Mouse (Mus musculus) heart, embryonic 16.5 days (tissue): ENCODE data around the gene Ptprs. TPM values are rescaled to one million over a fixed set of nuclear protein-coding genes. Genes with fewer than 3 reads are reported as not detected.

Experiments used
- ATAC-seq: fragments of 200-750 bp; cut with Nextera tagmentation; replicated peaks from 2 replicates; pipeline ENCODE4 v1.8.0; 2017; ENCODE audit warnings: moderate number of reproducible peaks; ENCODE audit not compliant: insufficient read depth, low FRiP score; ENCODE audit errors: extremely low read depth
- H3K27ac ChIP-seq: fragments of 300-500 bp; sonication (generic); 2 replicates; pipeline ENCODE4 v1.5.1; 2014; ENCODE audit warnings: mild to moderate bottlenecking, low read length, control low read depth, moderate library complexity
- H3K27me3 ChIP-seq: fragments of 300-500 bp; sonication (generic); 2 replicates; pipeline ENCODE4 v1.6.1; 2014; ENCODE audit warnings: low read length, mixed read lengths; ENCODE audit not compliant: control insufficient read depth, insufficient read depth
- H3K36me3 ChIP-seq: fragments of 300-500 bp; sonication (generic); 2 replicates; pipeline ENCODE4 v1.6.1; 2014; ENCODE audit not compliant: control insufficient read depth, insufficient read depth
- H3K4me1 ChIP-seq: fragments of 300-500 bp; sonication (generic); 2 replicates; pipeline ENCODE4 v1.6.1; 2014; ENCODE audit warnings: low read length, mixed read lengths; ENCODE audit not compliant: control insufficient read depth, insufficient read depth
- H3K4me2 ChIP-seq: fragments of 300-500 bp; sonication (generic); 2 replicates; pipeline ENCODE4 v1.6.1; 2014; ENCODE audit warnings: low read depth, mild to moderate bottlenecking, control low read depth, low read length
- H3K4me3 ChIP-seq: fragments of 300-500 bp; sonication (generic); 2 replicates; pipeline ENCODE4 v1.5.1; 2014; ENCODE audit warnings: mild to moderate bottlenecking, control low read depth, low read length
- H3K9ac ChIP-seq: fragments of 300-500 bp; sonication (generic); 2 replicates; pipeline ENCODE4 v1.6.1; 2014; ENCODE audit warnings: low read length, control low read depth
- H3K9me3 ChIP-seq: fragments of 300-500 bp; sonication (generic); replicated peaks from 2 replicates; pipeline ENCODE4 v1.6.1; 2016; ENCODE audit warnings: low read length; ENCODE audit not compliant: control insufficient read depth
- WGBS: fragments of 180-500 bp; shearing (Covaris S2); extraction: QIAGEN DNeasy Blood & Tissue Kit; methylation state at CpG from one replicate; pipeline ENCODE4 v1.1.7; 2014; 5-methylcytosine and 5-hydroxymethylcytosine counted together
- polyA plus RNA-seq: library from polyadenylated mRNA; unstranded; fragments of >200 nt; fragmentation: Nextera tagmentation; extraction: Ambion mirVana; gene quantifications from 2 replicates; pipeline ENCODE4 v1.2.1, GENCODE M21; 2015

Gene Ptprs
- polyA plus RNA-seq, 1 experiment from 2014 or later = 33.9 TPM

GRCm38 (mm10) chr17:56479358-56479757 is 3.1 kb upstream of the Ptprs start:
- ATAC-seq = no peak
- H3K27me3 ChIP-seq = peaks cover 4% of the 10 kb centered on the region
- 16% methylated on average over 6 of the region's 6 CpGs for WGBS
- no peak overlapping the region for H3K27ac ChIP-seq
- no peaks in the 10 kb centered on the region for H3K36me3 ChIP-seq
- peaks cover 11% of the 10 kb centered on the region for H3K4me1 ChIP-seq
- 0 out of 2 replicates have a peak, but pooled peaks cover 4% of the 10 kb centered on the region for H3K9me3 ChIP-seq
- no peak overlapping the region for H3K4me2 ChIP-seq
- no peak overlapping the region for H3K4me3 ChIP-seq
- H3K9ac ChIP-seq = no peak overlapping the region

GRCm38 (mm10) chr17:56478191-56478611 is 1.9 kb upstream of the Ptprs start:
- ATAC-seq = no peak
- H3K27me3 ChIP-seq = peaks cover 10% of the 10 kb centered on the region
- peaks cover 22% of the 10 kb centered on the region for H3K4me1 ChIP-seq
- WGBS = 62% methylated on average over 11 of the region's 11 CpGs
- no peak overlapping the region for H3K4me3 ChIP-seq
- no peak overlapping the region for H3K9ac ChIP-seq
- 0 out of 2 replicates have a peak, but pooled peaks cover 4% of the 10 kb centered on the region for H3K9me3 ChIP-seq
- no peak overlapping the region for H3K4me2 ChIP-seq
- no peak overlapping the region for H3K27ac ChIP-seq
- H3K36me3 ChIP-seq = no peaks in the 10 kb centered on the region

GRCm38 (mm10) chr17:56477191-56477818 is 1.0 kb upstream of the Ptprs start:
- Histone ChIP-seq H3K4me3 (no peak overlapping the region), H3K9ac (no peak overlapping the region), H3K4me1 (peaks cover 30% of the 10 kb centered on the region), H3K4me2 (no peak overlapping the region), H3K27ac (no peak overlapping the region), H3K9me3 (0 out of 2 replicates have a peak, but pooled peaks cover 4% of the 10 kb centered on the region), H3K36me3 (no peaks in the 10 kb centered on the region), H3K27me3 (peaks cover 17% of the 10 kb centered on the region)
- 77% methylated on average over 19 of the region's 19 CpGs for WGBS
- ATAC-seq = no peak

- WGBS = 0% methylated on average over 61 of the region's 66 CpGs
- Histone ChIP-seq H3K9me3 (0 out of 2 replicates have a peak, but pooled peaks cover 4% of the 10 kb centered on the region), H3K4me2 (peak overlapping the region; percentile 87), H3K4me1 (peaks cover 34% of the 10 kb centered on the region), H3K27ac (peak overlapping the region; percentile 22; the same call in 1 of the 2 replicates), H3K27me3 (peaks cover 17% of the 10 kb centered on the region), H3K36me3 (no peaks in the 10 kb centered on the region), H3K9ac (peak overlapping the region; percentile 84), H3K4me3 (peak overlapping the region; percentile 72)
- ATAC-seq = peak; percentile 49
Observed at GRCm38 (mm10) chr17:56475584-56476401, 490 bp downstream of the Ptprs start.

- Histone ChIP-seq H3K9me3 (0 out of 2 replicates have a peak, but pooled peaks cover 4% of the 10 kb centered on the region), H3K27ac (no peak overlapping the region), H3K36me3 (no peaks in the 10 kb centered on the region), H3K4me1 (peaks cover 42% of the 10 kb centered on the region), H3K4me3 (peak overlapping the region; percentile 72), H3K9ac (peak overlapping the region; percentile 84), H3K27me3 (peaks cover 17% of the 10 kb centered on the region), H3K4me2 (peak overlapping the region; percentile 87)
- no peak for ATAC-seq
- 1% methylated on average over 24 of the region's 24 CpGs for WGBS
Observed at GRCm38 (mm10) chr17:56474831-56475581, 1.3 kb downstream of the Ptprs start.

GRCm38 (mm10) chr17:56474311-56474830 is 1.9 kb downstream of the Ptprs start:
- WGBS = 6% methylated on average over 32 of the region's 32 CpGs

GRCm38 (mm10) chr17:56473611-56473905 is 2.7 kb downstream of the Ptprs start:
- Histone ChIP-seq H3K27ac (no peak overlapping the region), H3K9me3 (0 out of 2 replicates have a peak, but pooled peaks cover 4% of the 10 kb centered on the region), H3K9ac (peak overlapping the region; percentile 70; the same call in 1 of the 2 replicates), H3K4me3 (peak overlapping the region; percentile 72), H3K4me2 (peak overlapping the region; percentile 87), H3K36me3 (no peaks in the 10 kb centered on the region), H3K4me1 (peaks cover 55% of the 10 kb centered on the region), H3K27me3 (peaks cover 17% of the 10 kb centered on the region)
- WGBS = 4% methylated on average over 11 of the region's 11 CpGs
- no peak for ATAC-seq

More at GRCm38 (mm10) chr17:56474311-56474830, 1.9 kb downstream of the Ptprs start:
- H3K36me3 ChIP-seq = no peaks in the 10 kb centered on the region
- peaks cover 47% of the 10 kb centered on the region for H3K4me1 ChIP-seq
- peak overlapping the region; percentile 70 for H3K9ac ChIP-seq
- 0 out of 2 replicates have a peak, but pooled peaks cover 4% of the 10 kb centered on the region for H3K9me3 ChIP-seq
- H3K4me2 ChIP-seq = peak overlapping the region; percentile 87
- peak overlapping the region; percentile 72 for H3K4me3 ChIP-seq
- ATAC-seq = no peak
- H3K27ac ChIP-seq = no peak overlapping the region
- peaks cover 17% of the 10 kb centered on the region for H3K27me3 ChIP-seq

- Histone ChIP-seq H3K4me3 (peak overlapping the region; percentile 72), H3K27ac (no peak overlapping the region), H3K36me3 (no peaks in the 10 kb centered on the region), H3K9me3 (0 out of 2 replicates have a peak, but pooled peaks cover 4% of the 10 kb centered on the region), H3K4me1 (peaks cover 56% of the 10 kb centered on the region), H3K9ac (peak overlapping the region; percentile 42; the same call in 1 of the 2 replicates), H3K4me2 (peak overlapping the region; percentile 87), H3K27me3 (peaks cover 17% of the 10 kb centered on the region)
- WGBS = 3% methylated on average over 50 of the region's 50 CpGs
- no peak for ATAC-seq
Observed at GRCm38 (mm10) chr17:56472733-56473610, 3.3 kb downstream of the Ptprs start.
